Mouse (Mus musculus) spleen, postnatal 36 days (tissue): ENCODE data around the gene 2610318N02Rik.
"Not testable (repeated sequence)": the region's sequence is repeated elsewhere in the genome, so short reads cannot be mapped to it uniquely, and the experiment has no call there.

ENCODE experiments used
- DNase-seq, 2 experiments: peaks; one replicate each; pipeline ENCODE4 v3.0.0; 2022; ENCODE audit warnings: low spot score in 2 of 2, mixed read lengths in 1 of 2

Gene 2610318N02Rik

GRCm38 (mm10) chr16:17124871-17125520, at the start of gene 2610318N02Rik:
Gene 2610318N02Rik, minus strand, starts transcription at chr16:17125167.
- DNase-seq: peak; percentile 77 to 82

- no peak for DNase-seq
Measured at GRCm38 (mm10) chr16:17168049-17168448, 43.1 kb upstream of the 2610318N02Rik start.

DNA sequence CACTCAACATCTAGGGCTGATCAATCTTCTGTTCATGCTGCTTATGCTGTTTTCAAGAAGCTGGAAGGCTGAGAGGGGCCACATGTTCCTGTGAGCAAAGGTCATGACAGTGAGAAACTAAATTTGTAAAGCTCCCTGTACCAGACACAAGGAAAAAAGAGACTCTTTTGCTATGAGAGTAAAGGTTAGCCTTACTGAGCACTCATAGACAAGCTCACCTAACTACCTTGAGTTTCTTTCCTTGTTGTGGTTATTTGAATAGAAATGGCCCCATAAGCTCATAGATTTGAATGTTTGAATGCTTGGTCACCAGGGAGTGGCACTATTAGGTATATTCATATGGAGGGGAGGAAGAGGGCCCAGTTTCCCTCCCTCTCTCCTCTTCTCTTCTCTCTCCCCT, 42.2 kb upstream of the 2610318N02Rik start:
- no peak for DNase-seq

GRCm38 (mm10) chr16:17165478-17165877, 40.5 kb upstream of the 2610318N02Rik start:
- not testable (repeated sequence) for DNase-seq

DNA sequence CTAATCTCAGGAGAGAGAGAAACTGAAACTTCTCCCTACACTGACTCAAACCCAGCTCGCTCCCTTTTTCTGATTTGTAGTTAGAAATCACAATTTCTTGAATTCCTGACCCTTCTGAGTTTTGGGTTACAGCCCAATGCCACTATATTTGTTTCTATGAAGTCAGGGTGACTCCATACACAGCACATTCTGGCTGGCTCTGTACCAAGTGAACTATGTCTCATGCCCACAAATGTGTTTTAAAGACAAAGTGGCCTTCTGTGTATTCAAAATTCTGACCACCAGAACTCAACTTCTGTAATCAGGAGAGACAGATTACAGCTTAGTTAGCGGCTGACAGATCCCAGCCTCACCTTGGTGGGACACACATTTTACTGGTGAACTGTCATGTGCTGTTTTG, 29.4 kb upstream of the 2610318N02Rik start:
- no peak for DNase-seq

- no peak for DNase-seq
Measured at GRCm38 (mm10) chr16:17151874-17152273, 26.9 kb upstream of the 2610318N02Rik start.

DNA sequence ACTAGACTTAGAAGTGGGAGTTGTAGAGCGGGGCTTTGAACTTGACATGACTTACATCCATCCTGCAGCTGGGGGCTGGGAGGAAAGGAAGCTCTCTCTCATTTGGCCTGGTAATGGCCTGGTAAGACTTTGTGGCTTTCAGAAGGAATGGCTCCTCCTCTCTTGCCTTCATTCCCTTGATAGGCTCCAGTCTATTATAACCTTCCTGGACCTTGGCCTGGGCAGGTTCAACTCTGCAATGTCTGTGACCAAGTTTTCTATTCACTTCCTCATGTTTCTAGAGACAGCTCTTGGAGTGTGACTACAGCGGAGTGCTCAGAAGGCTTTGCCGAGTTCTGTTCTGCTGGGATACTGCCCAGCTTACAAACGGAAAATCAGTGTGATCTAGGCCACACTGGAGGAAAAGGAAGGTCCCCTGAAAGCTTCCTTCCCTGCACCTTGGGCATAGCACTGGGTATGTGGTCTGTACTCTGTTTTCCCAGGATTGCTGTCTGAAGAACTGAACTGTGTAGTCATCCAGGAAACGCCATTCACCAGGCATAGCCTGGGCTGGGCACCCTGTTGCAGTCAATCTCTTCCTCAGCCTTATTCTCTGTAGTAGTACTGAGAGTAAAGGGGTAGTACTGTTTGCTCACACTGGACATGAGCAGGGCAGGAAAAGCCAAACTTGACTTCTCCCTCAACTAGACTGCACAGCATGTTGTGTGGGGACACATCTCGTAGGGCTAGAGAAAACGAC, 25.7 kb upstream of the 2610318N02Rik start:
- DNase-seq: no peak

DNA sequence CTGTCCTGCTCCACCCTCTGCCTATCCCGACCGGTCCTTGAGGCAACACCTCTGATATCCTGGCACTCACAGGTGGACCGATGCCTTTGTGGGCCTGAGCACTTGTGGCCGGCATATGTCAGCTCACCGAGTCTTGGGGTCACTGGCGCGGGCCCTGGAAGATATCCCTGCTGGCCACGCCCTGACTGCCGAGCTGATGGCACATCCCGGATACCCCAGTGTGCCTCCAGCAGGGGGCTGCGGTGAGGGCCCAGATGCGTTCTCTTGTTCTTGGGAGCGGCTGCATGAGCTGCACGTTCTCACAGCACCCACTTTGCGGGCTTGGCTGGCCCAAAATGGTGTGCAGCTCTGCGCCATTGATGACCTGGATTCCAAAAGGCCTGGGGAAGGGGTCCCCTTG, 23.1 kb upstream of the 2610318N02Rik start:
- peak in 1 of 2 experiments; percentile 27 for DNase-seq

- DNase-seq: peak; percentile 24 to 27
Measured at GRCm38 (mm10) chr16:17147391-17147929, 22.5 kb upstream of the 2610318N02Rik start.

DNA sequence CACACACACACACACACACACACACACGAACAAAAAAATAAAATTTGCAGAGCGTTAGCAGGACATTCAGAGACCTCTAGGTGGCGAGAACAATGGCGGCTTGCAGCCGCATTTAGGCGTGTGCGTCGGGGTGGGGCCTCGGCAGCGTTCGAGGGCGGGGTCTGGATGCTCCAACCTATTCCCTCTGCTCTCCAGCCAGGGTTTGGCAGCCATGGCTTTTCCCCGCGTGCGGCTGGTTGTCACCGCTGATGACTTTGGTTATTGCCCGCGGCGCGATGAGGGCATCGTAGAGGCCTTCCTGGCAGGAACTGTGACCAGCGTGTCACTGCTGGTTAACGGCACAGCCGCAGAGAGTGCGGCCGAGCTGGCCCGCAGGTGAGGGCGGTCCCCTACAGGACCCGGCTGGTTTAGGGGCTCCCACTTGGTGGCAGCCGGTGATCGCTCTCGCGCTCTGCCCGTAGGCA, 21.8 kb upstream of the 2610318N02Rik start, which contains the start of gene Ccdc116:
TSS of gene Ccdc116 (minus strand) at position 458 of the 464 bp plus-strand sequence.
- peak; percentile 67 to 74 for DNase-seq

GRCm38 (mm10) chr16:17144339-17144738, 19.4 kb upstream of the 2610318N02Rik start, which contains the start of gene Ydjc:
Gene Ydjc, plus strand, starts transcription at chr16:17144621.
- DNase-seq: no peak

DNA sequence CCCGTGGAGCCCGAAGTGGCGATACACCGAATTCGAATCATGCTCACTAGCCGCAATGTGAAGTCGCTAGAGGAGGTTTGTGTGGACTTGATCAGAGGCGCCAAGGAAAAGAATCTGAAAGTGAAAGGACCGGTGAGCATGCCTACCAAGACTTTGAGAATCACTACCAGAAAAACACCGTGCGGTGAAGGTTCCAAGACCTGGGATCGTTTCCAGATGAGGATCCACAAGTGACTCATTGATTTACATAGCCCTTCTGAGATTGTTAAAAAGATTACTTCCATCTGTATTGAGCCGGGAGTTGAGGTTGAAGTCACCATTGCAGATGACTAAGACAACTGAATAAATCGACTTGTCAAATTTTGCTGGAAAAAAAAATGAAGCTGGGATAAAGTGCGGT, 12.4 kb upstream of the 2610318N02Rik start:
- DNase-seq: no peak

DNA sequence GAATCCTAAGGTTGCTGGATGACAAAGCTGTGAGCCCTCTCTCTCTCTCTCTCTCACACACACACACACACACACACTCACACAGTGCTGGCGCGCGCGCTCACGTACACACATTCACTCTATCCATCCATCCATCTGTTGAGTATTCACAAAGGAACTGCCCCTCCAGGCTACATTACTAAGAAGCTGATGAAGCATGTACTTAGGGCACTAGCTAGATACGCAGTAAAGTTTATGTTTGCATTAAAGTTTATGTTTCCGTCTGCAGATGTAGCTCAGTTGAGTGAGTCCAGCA, 7.9 kb upstream of the 2610318N02Rik start:
- DNase-seq: no peak

- peak; percentile 92 to 93 for DNase-seq
Measured at GRCm38 (mm10) chr16:17132089-17132905, 7.3 kb upstream of the 2610318N02Rik start, which contains the start of gene Sdf2l1. Gene Sdf2l1, minus strand, starts transcription at chr16:17132383.

GRCm38 (mm10) chr16:17131191-17132088, 6.5 kb upstream of the 2610318N02Rik start:
- peak in 1 of 2 experiments; percentile 29 for DNase-seq

- peak; percentile 42 to 65 for DNase-seq
Measured at GRCm38 (mm10) chr16:17127292-17127691, 2.3 kb upstream of the 2610318N02Rik start.

GRCm38 (mm10) chr16:17124119-17124870, 672 bp downstream of the 2610318N02Rik start:
- DNase-seq: no peak

- no peak for DNase-seq
Measured at GRCm38 (mm10) chr16:17121569-17121968, 3.4 kb downstream of the 2610318N02Rik start.

- DNase-seq: no peak
Measured at GRCm38 (mm10) chr16:17117309-17117799, 7.6 kb downstream of the 2610318N02Rik start.
